Mouse (Mus musculus) midbrain, embryonic 13.5 days (tissue): ENCODE data around the gene S100pbp. TPM values are rescaled to one million over a fixed set of nuclear protein-coding genes. Genes with fewer than 3 reads are reported as not detected.

Source experiments
- ATAC-seq: fragments of 200-750 bp; cut with Nextera tagmentation; 2 replicates; pipeline ENCODE4 v1.8.0; 2017; ENCODE audit warnings: mild to moderate bottlenecking, moderate TSS enrichment, moderate library complexity
- H3K27ac ChIP-seq: fragments of 300-500 bp; sonication (generic); 2 replicates; pipeline ENCODE4 v1.5.1; 2015; ENCODE audit warnings: inconsistent platforms, mild to moderate bottlenecking, moderate library complexity
- H3K27me3 ChIP-seq: fragments of 300-500 bp; sonication (generic); 2 replicates; pipeline ENCODE4 v1.6.1; 2015; ENCODE audit warnings: mild to moderate bottlenecking, inconsistent platforms
- H3K36me3 ChIP-seq: fragments of 300-500 bp; sonication (generic); 2 replicates; pipeline ENCODE4 v1.6.1; 2015; ENCODE audit warnings: mild to moderate bottlenecking, inconsistent platforms
- H3K4me1 ChIP-seq: fragments of 300-500 bp; sonication (generic); replicated peaks from 2 replicates; pipeline ENCODE4 v1.6.1; 2015; ENCODE audit warnings: inconsistent platforms
- H3K4me2 ChIP-seq: fragments of 300-500 bp; sonication (generic); replicated peaks from 2 replicates; pipeline ENCODE4 v1.6.1; 2015; ENCODE audit warnings: moderate library complexity, mild to moderate bottlenecking, inconsistent platforms
- H3K4me3 ChIP-seq: fragments of 300-500 bp; sonication (generic); replicated peaks from 2 replicates; pipeline ENCODE4 v1.5.1; 2015; ENCODE audit warnings: mild to moderate bottlenecking, inconsistent platforms
- H3K9ac ChIP-seq: fragments of 300-500 bp; sonication (generic); replicated peaks from 2 replicates; pipeline ENCODE4 v1.6.1; 2015; ENCODE audit warnings: mild to moderate bottlenecking, inconsistent platforms
- H3K9me3 ChIP-seq: fragments of 300-500 bp; sonication (generic); 2 replicates; pipeline ENCODE4 v1.6.1; 2016; ENCODE audit warnings: mild to moderate bottlenecking, inconsistent platforms
- WGBS: fragments of 180-500 bp; shearing (Covaris S2); methylation state at CpG from one replicate; pipeline ENCODE4 v1.1.7; 2015; 5-methylcytosine and 5-hydroxymethylcytosine counted together
- polyA plus RNA-seq: library from polyadenylated mRNA; unstranded; fragments of >200 nt; fragmentation: Nextera tagmentation; extraction: Ambion mirVana; gene quantifications from 2 replicates; pipeline ENCODE4 v1.2.1, GENCODE M21; 2015

S100pbp gene
- polyA plus RNA-seq, 1 experiment from 2014 or later: 19.9 TPM

DNA sequence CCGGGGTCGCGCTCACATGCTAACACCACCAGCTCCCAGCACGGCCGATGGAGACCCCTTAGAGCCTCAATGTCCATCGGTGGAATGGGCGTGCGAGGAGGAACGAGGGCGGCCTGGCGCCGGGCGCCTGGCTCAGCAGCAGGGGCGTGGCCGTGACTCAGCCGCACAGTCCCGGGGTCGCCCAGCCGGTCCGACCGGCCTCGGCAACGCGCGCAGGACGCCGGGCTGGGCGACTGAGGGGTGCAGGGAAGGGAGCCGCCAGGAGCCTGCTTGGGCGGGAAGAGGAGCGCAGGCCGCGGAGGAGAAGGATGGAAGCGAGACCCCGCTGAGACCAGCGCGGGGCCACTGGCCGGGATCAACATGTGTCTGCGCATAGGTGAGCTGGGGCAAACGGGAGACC is 84.2 kb downstream of the S100pbp start, which contains the start of gene Tmem54:
Gene Tmem54, plus strand, starts transcription at position 193 of the 400 bp plus-strand sequence.
- H3K36me3 ChIP-seq: no peaks in the 10 kb centered on the region
- H3K27me3 ChIP-seq: peaks cover 52% of the 10 kb centered on the region
- 4% methylated on average over 39 of the region's 40 CpGs for WGBS
- no peaks in the 10 kb centered on the region for H3K9me3 ChIP-seq
- ATAC-seq: no peak
- no peak within 1 kb of the TSS for H3K27ac ChIP-seq
- peak within 1 kb of the TSS; percentile 46 for H3K4me2 ChIP-seq
- peak within 1 kb of the TSS; percentile 39; the same call in 1 of the 2 replicates for H3K9ac ChIP-seq
- peak within 1 kb of the TSS; percentile 26 for H3K4me3 ChIP-seq
- H3K4me1 ChIP-seq: peaks cover 12% of the 10 kb centered on the region

DNA sequence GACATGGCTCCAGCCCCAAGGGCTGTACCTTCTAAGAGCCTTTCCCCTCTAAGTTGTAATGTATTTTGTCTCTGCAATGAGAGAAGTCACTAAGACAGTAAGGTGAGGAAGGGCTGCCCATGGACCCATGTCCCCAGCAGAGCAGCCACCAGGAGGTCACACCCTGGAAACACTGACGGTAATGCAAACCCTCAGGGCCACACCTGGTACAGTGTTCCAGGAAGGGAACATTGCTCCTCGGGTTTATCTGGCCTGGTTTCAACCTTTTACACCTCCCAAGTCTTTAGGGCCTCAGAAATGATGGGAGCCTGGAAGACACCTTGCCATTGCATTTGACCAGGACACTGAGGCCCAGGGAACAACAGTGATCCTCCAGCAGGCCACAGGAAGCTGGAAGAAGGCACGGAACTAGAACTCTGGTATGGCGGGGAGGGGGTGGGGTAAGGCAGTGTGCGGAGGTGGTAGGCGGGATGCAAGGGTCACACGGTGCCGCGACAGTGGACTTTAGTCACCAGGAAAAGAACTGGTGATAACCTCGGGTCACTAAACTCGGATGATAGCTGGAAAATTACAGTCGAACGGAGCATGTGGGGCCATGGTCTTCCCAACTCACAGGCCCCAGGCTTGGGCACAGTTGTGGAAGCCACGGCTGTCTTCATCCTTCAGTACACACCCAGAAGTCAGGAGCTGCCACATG is 87.2 kb downstream of the S100pbp start:
- ATAC-seq: no peak
- H3K36me3 ChIP-seq: no peaks in the 10 kb centered on the region
- no peak overlapping the region for H3K4me3 ChIP-seq
- H3K9ac ChIP-seq: no peak overlapping the region
- H3K9me3 ChIP-seq: no peaks in the 10 kb centered on the region
- 82% methylated on average over 14 of the region's 14 CpGs for WGBS
- no peak overlapping the region for H3K27ac ChIP-seq
- no peak overlapping the region for H3K4me2 ChIP-seq
- H3K4me1 ChIP-seq: peaks cover 12% of the 10 kb centered on the region
- peaks cover 41% of the 10 kb centered on the region for H3K27me3 ChIP-seq

Other genes starting within 250 kb of the S100pbp start
- 17.4 and 21.3 TPM in 2 replicates for gene Azin2, start 227.3 kb downstream of the S100pbp start, polyA plus RNA-seq
- gene Ak2, start 197.8 kb downstream of the S100pbp start, polyA plus RNA-seq: 102 and 108 TPM in 2 replicates
- gene Rnf19b, start 131.5 kb downstream of the S100pbp start, polyA plus RNA-seq: 21.5 and 22.1 TPM in 2 replicates
- gene Tmem54, start 84.2 kb downstream of the S100pbp start, polyA plus RNA-seq: not detected in 2 replicates
- gene Hpca, start 67.7 kb downstream of the S100pbp start, polyA plus RNA-seq: 17.1 and 17.9 TPM in 2 replicates
- 1.9 and 2.0 TPM in 2 replicates for gene Fndc5, start 52.7 kb downstream of the S100pbp start, polyA plus RNA-seq
- gene Yars, start within 50 bp of the S100pbp start, polyA plus RNA-seq: 102 and 115 TPM in 2 replicates
- gene C77080, start 71.7 kb upstream of the S100pbp start, polyA plus RNA-seq: 5.1 and 5.4 TPM in 2 replicates
- gene Sync, start 97.9 kb upstream of the S100pbp start, polyA plus RNA-seq: 0.27 and 0.67 TPM in 2 replicates
- 419 and 460 TPM in 2 replicates for gene Rbbp4, start 145.6 kb upstream of the S100pbp start, polyA plus RNA-seq
- 28.0 and 32.2 TPM in 2 replicates for gene Zbtb8os, start 146.0 kb upstream of the S100pbp start, polyA plus RNA-seq
- 17.2 and 19.7 TPM in 2 replicates for gene Zbtb8a, start 188.4 kb upstream of the S100pbp start, polyA plus RNA-seq